Mouse (Mus musculus): ENCODE results near the gene Fam228b. TPM values are rescaled to one million over a fixed set of nuclear protein-coding genes. Genes with fewer than 3 reads are reported as not detected.
A peak's percentile ranks its signal among the peaks of the same experiment; 100 is the strongest.
"Not testable (repeated sequence)": the region's sequence is repeated elsewhere in the genome, so short reads cannot be mapped to it uniquely, and the experiment has no call there.

The Fam228b gene
- 8.4 and 9.6 TPM in 2 replicates for polyA plus RNA-seq (2014; fragmentation: Nextera tagmentation; extraction: Ambion mirVana)

DNA sequence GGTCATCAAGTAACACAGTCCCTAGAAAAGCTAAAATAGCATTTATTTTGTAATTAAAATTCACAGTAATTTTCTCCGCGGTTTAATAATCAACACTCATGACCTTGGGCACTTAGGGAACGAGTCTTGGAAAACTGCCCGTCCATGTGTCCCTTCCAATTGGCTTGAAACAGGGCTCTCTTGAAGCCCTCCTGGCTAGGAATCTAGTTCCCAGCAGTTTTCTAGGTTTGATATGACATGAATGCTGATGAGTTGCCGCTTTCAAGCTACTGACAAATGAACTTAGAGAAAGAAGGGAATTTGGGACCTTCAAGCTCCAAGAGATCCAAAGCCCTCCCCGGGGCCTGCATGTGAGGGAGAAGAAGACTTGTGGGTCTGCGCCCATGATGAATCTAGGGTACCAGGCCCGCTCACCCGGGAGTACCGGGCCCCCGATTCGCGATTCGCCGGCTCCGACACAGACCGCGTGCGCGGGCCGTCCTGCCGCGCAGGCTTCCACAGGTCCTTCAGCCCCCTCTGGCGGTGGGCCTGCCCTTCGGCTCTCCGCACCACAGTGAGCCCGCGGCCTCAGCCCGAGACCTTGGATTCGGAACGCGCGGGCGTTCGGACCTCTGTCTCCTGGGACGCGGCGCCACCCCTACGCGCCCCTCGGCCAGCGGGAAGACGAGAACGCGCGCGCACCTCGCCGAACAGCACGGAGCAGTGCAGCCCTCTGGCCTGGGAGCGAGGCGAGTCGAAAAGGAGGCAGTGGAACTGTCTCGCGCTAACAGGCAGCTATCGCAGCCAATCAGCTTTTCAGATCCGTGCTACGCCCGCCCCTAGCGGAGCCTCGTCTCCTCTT, at the start of gene Fam228b, which contains the start of gene Pfn4:
Gene Fam228b, minus strand, starts transcription at position 776 of the 841 bp plus-strand sequence.
Gene Pfn4, plus strand, starts transcription at position 531 of the 841 bp plus-strand sequence.
- Histone ChIP-seq H3K4me3 (ENCODE audit: low read depth, low read length) (peak within 1 kb of the TSS; percentile 49), H3K9me3 (ENCODE audit: control insufficient read depth, low read length) (no peaks in the 10 kb centered on the region), H3K27me3 (ENCODE audit: control insufficient read depth, insufficient read depth, low read length) (no peaks in the 10 kb centered on the region), H3K4me1 (ENCODE audit: control insufficient read depth, insufficient read depth, low read length) (no peaks in the 10 kb centered on the region), H3K27ac (ENCODE audit: low read depth, low read length) (peak within 1 kb of the TSS; percentile 93), H3K9ac (replicated peaks; ENCODE audit: low read depth, low read length) (peak within 1 kb of the TSS; percentile 74), H3K4me2 (ENCODE audit: low read depth, low read length) (peak within 1 kb of the TSS; percentile 54), H3K36me3 (ENCODE audit: control insufficient read depth, insufficient read depth, low read length) (no peaks in the 10 kb centered on the region)
- WGBS: 2% methylated on average over 59 of the region's 61 CpGs
- ATAC-seq (ENCODE audit: low read depth): peak; percentile 100

DNA sequence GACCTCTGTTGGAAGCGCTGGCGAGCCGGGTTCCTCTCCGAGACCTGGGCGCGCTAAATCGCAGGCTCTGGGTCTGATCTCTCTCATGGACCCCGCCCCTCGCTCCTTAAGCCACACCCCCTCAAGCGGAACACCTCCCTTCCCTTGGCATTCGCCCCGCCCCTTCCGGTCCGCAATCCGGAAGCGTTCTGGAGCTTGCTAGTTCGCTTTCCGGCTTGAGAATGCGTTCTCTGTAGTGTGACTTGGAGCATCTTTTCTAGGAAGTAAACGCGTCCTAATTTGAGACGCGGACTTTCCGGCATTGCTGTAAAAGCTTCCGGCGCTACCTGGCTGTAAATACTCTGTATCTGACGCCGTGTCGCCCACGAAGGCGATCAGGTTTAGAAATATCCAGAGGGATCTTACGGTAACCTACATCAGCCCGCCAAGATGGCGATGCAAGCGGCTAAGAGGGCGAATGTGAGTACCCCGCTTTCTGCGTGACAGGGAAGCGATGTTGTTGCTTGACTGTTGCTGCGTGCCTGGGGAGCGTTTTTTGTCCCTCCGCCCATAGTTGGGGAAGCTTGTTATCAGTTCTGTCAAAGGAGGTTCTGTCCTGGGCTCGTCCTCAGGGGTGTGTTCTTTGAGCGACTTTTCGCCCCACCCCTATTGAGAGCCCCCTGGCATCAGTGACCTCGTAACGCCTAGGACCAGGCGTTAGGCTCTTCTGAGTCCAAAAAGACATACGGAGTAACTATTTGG, 48.5 kb upstream of the Fam228b start, which contains the start of gene Sf3b6:
Gene Sf3b6, plus strand, starts transcription at position 184 of the 741 bp plus-strand sequence.
- H3K36me3 ChIP-seq (ENCODE audit: control insufficient read depth, insufficient read depth, low read length): peaks cover 14% of the 10 kb centered on the region
- WGBS: under 1% methylated on average over 49 of the region's 49 CpGs
- peak within 1 kb of the TSS; percentile 61 for H3K4me2 ChIP-seq (ENCODE audit: low read depth, low read length)
- no peaks in the 10 kb centered on the region for H3K9me3 ChIP-seq (ENCODE audit: control insufficient read depth, low read length)
- H3K9ac ChIP-seq (replicated peaks; ENCODE audit: low read depth, low read length): peak within 1 kb of the TSS; percentile 72
- peak within 1 kb of the TSS; percentile 86 for H3K4me3 ChIP-seq (ENCODE audit: low read depth, low read length)
- H3K27me3 ChIP-seq (ENCODE audit: control insufficient read depth, insufficient read depth, low read length): no peaks in the 10 kb centered on the region
- ATAC-seq (ENCODE audit: low read depth): peak; percentile 98
- H3K27ac ChIP-seq (ENCODE audit: low read depth, low read length): peak within 1 kb of the TSS; percentile 82
- peaks cover 10% of the 10 kb centered on the region; the same call in 1 of the 2 replicates for H3K4me1 ChIP-seq (ENCODE audit: control insufficient read depth, insufficient read depth, low read length)

DNA sequence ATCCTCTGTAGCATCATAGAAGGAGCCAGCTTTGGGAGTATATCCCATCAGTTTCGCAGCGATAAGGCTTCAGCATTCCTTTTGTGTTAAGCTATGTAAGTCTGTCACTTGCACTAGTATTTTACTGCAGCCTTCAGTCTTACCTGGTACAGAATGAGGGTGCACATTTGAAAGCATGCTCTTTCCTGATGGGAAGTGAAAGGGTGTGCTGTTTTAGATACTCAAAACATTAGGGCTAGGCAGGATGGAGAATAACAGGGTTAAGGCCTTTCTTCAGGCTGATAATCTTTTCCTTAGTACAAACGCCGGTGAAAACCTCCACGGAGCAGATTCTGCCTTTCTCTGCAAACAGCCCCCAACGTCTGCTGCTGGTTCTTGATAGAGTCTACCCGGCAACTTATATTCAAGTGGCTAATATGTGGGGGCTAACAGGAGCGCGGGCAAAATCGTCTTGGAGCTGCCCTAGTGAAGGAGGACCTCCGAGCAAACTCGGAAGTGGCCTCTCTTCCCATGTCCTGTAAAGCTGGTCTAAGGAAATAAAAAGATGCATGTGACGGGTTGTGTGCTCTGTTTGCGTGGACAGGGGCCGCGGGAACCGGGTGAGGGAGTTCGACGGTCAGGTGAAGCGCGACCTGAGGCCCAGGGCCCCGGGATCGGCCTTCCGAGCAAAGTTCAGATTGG, 47.8 kb upstream of the Fam228b start:
- peaks cover 12% of the 10 kb centered on the region for H3K36me3 ChIP-seq (ENCODE audit: control insufficient read depth, insufficient read depth, low read length)
- WGBS: 10% methylated on average over 24 of the region's 24 CpGs
- peak; percentile 22 for ATAC-seq (ENCODE audit: low read depth)

DNA sequence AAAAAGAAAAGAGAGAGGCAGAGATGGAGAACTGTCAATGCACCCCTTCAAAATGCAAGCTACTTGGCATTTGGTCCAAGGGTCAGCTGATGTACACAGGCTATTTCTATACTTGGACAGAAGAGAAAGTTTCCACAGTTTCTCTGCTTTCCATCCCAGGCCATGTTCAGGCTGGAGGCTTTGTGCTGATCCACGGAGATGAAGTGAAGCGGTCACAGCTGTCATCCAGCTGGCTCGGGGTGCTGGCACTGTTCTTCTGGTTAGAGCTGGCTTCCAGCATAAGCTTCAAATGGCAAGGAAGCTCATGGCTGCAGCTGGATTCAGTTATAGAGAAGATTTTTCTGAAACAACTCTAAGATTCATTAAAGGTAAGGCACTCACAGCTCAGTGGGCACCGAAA, 44.6 kb upstream of the Fam228b start:
- no peak overlapping the region for H3K4me2 ChIP-seq (ENCODE audit: low read depth, low read length)
- H3K36me3 ChIP-seq (ENCODE audit: control insufficient read depth, insufficient read depth, low read length): no peaks in the 10 kb centered on the region
- H3K9ac ChIP-seq (replicated peaks; ENCODE audit: low read depth, low read length): no peak overlapping the region
- H3K4me3 ChIP-seq (ENCODE audit: low read depth, low read length): no peak overlapping the region
- H3K27me3 ChIP-seq (ENCODE audit: control insufficient read depth, insufficient read depth, low read length): no peaks in the 10 kb centered on the region
- peaks cover 8% of the 10 kb centered on the region; the same call in 1 of the 2 replicates for H3K4me1 ChIP-seq (ENCODE audit: control insufficient read depth, insufficient read depth, low read length)
- no peak overlapping the region for H3K27ac ChIP-seq (ENCODE audit: low read depth, low read length)
- H3K9me3 ChIP-seq (ENCODE audit: control insufficient read depth, low read length): no peaks in the 10 kb centered on the region
- WGBS: 87% methylated on average over 4 of the region's 4 CpGs
- no peak for ATAC-seq (ENCODE audit: low read depth)

More for the DNA sequence above, 47.8 kb upstream of the Fam228b start:
- peak overlapping the region; percentile 86 for H3K4me3 ChIP-seq (ENCODE audit: low read depth, low read length)
- H3K27me3 ChIP-seq (ENCODE audit: control insufficient read depth, insufficient read depth, low read length): no peaks in the 10 kb centered on the region
- peak overlapping the region; percentile 49 for H3K4me2 ChIP-seq (ENCODE audit: low read depth, low read length)
- peak overlapping the region; percentile 65 for H3K27ac ChIP-seq (ENCODE audit: low read depth, low read length)
- peak overlapping the region; percentile 72 for H3K9ac ChIP-seq (replicated peaks; ENCODE audit: low read depth, low read length)
- H3K9me3 ChIP-seq (ENCODE audit: control insufficient read depth, low read length): no peaks in the 10 kb centered on the region
- H3K4me1 ChIP-seq (ENCODE audit: control insufficient read depth, insufficient read depth, low read length): peaks cover 10% of the 10 kb centered on the region; the same call in 1 of the 2 replicates

DNA sequence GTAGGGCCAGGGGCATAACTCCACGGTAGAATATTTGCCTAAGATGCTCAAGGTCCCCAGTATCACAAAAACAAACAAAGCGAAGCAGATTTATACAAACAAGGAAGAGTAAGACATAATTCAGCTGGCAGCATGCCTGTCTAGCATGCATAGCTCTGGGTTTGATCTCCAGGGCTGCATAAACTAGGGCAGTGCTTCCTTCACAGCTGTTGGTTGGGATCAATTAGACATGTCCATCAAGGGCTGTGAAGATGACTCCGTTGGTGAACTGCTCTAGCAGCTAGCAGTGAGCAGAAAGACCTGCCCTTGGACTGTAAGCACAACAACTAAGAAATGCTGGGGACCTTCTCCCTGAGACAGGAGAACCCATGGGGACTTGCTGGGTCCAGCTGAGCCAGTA, 42.6 kb upstream of the Fam228b start:
- H3K27ac ChIP-seq (ENCODE audit: low read depth, low read length): no peak overlapping the region
- H3K36me3 ChIP-seq (ENCODE audit: control insufficient read depth, insufficient read depth, low read length): no peaks in the 10 kb centered on the region
- ATAC-seq (ENCODE audit: low read depth): no peak
- H3K4me2 ChIP-seq (ENCODE audit: low read depth, low read length): no peak overlapping the region
- WGBS: 78% methylated on average over 3 of the region's 3 CpGs
- H3K9ac ChIP-seq (replicated peaks; ENCODE audit: low read depth, low read length): no peak overlapping the region
- H3K27me3 ChIP-seq (ENCODE audit: control insufficient read depth, insufficient read depth, low read length): no peaks in the 10 kb centered on the region
- no peaks in the 10 kb centered on the region for H3K9me3 ChIP-seq (ENCODE audit: control insufficient read depth, low read length)
- H3K4me1 ChIP-seq (ENCODE audit: control insufficient read depth, insufficient read depth, low read length): peaks cover 4% of the 10 kb centered on the region; the same call in 1 of the 2 replicates
- no peak overlapping the region for H3K4me3 ChIP-seq (ENCODE audit: low read depth, low read length)

DNA sequence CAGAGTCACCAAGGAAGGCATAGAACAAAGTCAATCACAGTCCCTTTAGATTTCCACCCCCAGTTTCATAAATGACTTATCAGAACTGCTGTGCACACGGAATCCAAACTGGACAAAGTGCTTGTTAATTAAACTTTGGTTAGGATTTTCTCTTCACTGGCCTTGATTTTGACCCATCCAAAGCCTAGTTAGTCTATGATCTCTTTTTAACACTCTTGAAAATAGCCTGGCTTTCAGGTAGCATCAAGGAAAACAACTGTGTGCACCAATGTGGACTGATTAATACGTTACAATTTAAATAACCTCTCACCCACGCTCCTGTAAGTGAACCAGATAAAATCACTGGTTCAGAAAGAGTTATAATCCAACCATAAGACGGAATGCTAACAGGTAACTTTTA, 42.0 kb upstream of the Fam228b start:
- Histone ChIP-seq H3K9ac (replicated peaks; ENCODE audit: low read depth, low read length) (no peak overlapping the region), H3K27me3 (ENCODE audit: control insufficient read depth, insufficient read depth, low read length) (no peaks in the 10 kb centered on the region), H3K9me3 (ENCODE audit: control insufficient read depth, low read length) (no peaks in the 10 kb centered on the region), H3K4me1 (ENCODE audit: control insufficient read depth, insufficient read depth, low read length) (no peaks in the 10 kb centered on the region), H3K27ac (ENCODE audit: low read depth, low read length) (no peak overlapping the region), H3K4me3 (ENCODE audit: low read depth, low read length) (no peak overlapping the region), H3K4me2 (ENCODE audit: low read depth, low read length) (no peak overlapping the region), H3K36me3 (ENCODE audit: control insufficient read depth, insufficient read depth, low read length) (no peaks in the 10 kb centered on the region)
- 85% methylated on average over 4 of the region's 4 CpGs for WGBS
- no peak for ATAC-seq (ENCODE audit: low read depth)

DNA sequence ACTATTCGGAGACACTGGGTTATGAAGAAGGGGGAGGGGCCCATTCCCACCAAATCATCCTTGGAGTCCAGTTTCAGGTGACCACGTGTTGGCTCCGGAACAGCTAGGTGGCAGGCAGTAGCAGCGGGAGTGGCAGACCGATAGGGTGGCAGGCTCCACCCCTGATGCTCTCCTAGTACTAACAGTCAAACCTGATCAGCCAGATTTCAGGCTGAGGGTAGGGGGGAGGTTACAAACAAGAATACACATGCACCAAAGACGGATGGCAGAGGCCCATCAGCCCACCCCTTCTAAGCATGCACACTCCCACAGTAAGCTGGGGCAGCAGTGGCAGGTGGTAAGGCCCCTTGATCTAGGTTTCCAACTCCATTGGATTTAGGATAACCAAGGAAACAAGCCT, 28.4 kb upstream of the Fam228b start:
- not testable (repeated sequence) for H3K36me3 ChIP-seq (ENCODE audit: control insufficient read depth, insufficient read depth, low read length); H3K9ac ChIP-seq (replicated peaks; ENCODE audit: low read depth, low read length); ATAC-seq (ENCODE audit: low read depth); H3K9me3 ChIP-seq (ENCODE audit: control insufficient read depth, low read length); H3K27ac ChIP-seq (ENCODE audit: low read depth, low read length); H3K4me3 ChIP-seq (ENCODE audit: low read depth, low read length); H3K4me2 ChIP-seq (ENCODE audit: low read depth, low read length); H3K27me3 ChIP-seq (ENCODE audit: control insufficient read depth, insufficient read depth, low read length); H3K4me1 ChIP-seq (ENCODE audit: control insufficient read depth, insufficient read depth, low read length)
- WGBS: 89% methylated on average over 6 of the region's 6 CpGs

DNA sequence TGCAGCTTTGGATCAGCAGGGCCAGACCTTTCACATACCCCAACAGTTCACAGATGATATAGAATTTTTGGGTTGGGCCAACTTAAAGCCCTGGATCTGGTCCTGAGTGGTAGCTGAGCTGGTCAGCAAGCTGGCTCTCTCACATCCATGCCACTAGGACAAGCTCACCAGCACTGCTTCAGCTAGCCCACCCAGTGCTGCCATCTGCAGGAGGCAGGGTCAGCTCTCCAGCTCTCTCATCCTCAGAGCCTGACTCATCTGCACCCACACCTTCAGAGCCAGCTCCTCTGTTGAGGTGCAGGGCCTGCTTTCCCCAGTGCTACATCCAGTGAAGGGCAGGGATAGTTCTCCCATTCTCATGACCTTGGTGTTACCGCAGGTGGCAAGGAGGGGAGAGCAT, 24.7 kb upstream of the Fam228b start:
- Histone ChIP-seq H3K27me3 (ENCODE audit: control insufficient read depth, insufficient read depth, low read length) (no peaks in the 10 kb centered on the region), H3K9ac (replicated peaks; ENCODE audit: low read depth, low read length) (no peak overlapping the region), H3K27ac (ENCODE audit: low read depth, low read length) (no peak overlapping the region), H3K4me2 (ENCODE audit: low read depth, low read length) (no peak overlapping the region), H3K4me1 (ENCODE audit: control insufficient read depth, insufficient read depth, low read length) (no peaks in the 10 kb centered on the region), H3K9me3 (ENCODE audit: control insufficient read depth, low read length) (no peaks in the 10 kb centered on the region), H3K4me3 (ENCODE audit: low read depth, low read length) (no peak overlapping the region), H3K36me3 (ENCODE audit: control insufficient read depth, insufficient read depth, low read length) (no peaks in the 10 kb centered on the region)
- no peak for ATAC-seq (ENCODE audit: low read depth)
- WGBS: 90% methylated on average over 1 of the region's 1 CpGs
